Mouse (Mus musculus): ENCODE results near the gene Dnm3. TPM values are rescaled to one million over a fixed set of nuclear protein-coding genes. Genes with fewer than 3 reads are reported as not detected.

Dnm3 gene
- polyA plus RNA-seq, 1 experiment from 2014 or later = 94.2 TPM

GRCm38 (mm10) chr1:161980626-161981298, 497.1 kb downstream of the Dnm3 start:
- WGBS = 90% methylated on average over 9 of the region's 9 CpGs
- no peak for ATAC-seq (ENCODE audit: low read depth)
- Histone ChIP-seq H3K36me3 (ENCODE audit: control insufficient read depth, insufficient read depth, low read length) (no peaks in the 10 kb centered on the region), H3K27ac (ENCODE audit: low read depth, low read length) (no peak overlapping the region), H3K4me3 (ENCODE audit: low read depth, low read length) (no peak overlapping the region), H3K4me2 (ENCODE audit: low read depth, low read length) (no peak overlapping the region), H3K27me3 (ENCODE audit: control insufficient read depth, insufficient read depth, low read length) (no peaks in the 10 kb centered on the region), H3K9ac (replicated peaks; ENCODE audit: low read depth, low read length) (no peak overlapping the region), H3K4me1 (ENCODE audit: control insufficient read depth, insufficient read depth, low read length) (no peaks in the 10 kb centered on the region), H3K9me3 (ENCODE audit: control insufficient read depth, low read length) (no peaks in the 10 kb centered on the region)

DNA sequence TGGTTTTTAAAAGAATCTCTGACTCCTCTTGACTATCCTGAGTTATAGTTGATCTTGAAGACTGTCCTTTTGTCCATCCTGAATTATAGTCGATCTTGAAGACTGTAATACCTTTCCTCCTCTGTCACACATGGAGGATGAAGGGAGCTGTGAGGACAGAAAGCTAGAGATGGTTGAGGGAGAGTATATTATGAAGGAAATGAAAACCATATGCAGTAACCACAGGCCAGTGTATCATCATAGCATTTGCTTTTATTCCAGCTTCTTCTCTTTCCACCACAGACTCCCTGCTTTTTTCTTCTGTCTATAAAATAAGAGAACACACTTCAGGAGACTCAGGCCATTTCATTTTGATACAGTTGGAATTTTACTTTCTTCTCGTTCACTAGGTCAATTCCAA, 497.8 kb downstream of the Dnm3 start:
- H3K9me3 ChIP-seq (ENCODE audit: control insufficient read depth, low read length) = no peaks in the 10 kb centered on the region

DNA sequence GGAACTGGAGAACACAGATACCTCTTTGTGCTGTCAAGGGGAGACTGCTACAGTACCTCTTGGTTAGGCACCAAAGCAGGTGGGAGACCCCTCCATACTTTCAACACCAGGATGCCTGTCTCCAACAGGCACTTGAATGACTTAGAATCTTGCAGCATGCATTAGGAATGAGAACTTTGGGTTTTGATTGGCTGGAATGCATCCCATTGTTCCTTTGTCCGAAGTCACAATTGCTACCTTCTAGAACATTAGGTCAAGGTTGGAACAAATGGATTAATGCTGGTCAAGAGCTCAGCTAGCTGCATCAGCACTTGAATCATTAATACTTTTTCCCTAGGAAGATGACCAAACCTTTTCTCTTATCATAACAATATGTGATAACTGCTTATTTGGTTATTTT, 498.3 kb downstream of the Dnm3 start, which contains the start of gene 4930558K02Rik:
4930558K02Rik (minus strand) TSS at position 101 of the 400 bp plus-strand sequence.
- no peaks in the 10 kb centered on the region for H3K27me3 ChIP-seq (ENCODE audit: control insufficient read depth, insufficient read depth, low read length)
- no peak within 1 kb of the TSS for H3K4me2 ChIP-seq (ENCODE audit: low read depth, low read length)
- no peak for ATAC-seq (ENCODE audit: low read depth)
- H3K9me3 ChIP-seq (ENCODE audit: control insufficient read depth, low read length) = no peaks in the 10 kb centered on the region
- H3K4me1 ChIP-seq (ENCODE audit: control insufficient read depth, insufficient read depth, low read length) = no peaks in the 10 kb centered on the region
- H3K4me3 ChIP-seq (ENCODE audit: low read depth, low read length) = no peak within 1 kb of the TSS
- 73% methylated on average over 1 of the region's 1 CpGs for WGBS
- no peaks in the 10 kb centered on the region for H3K36me3 ChIP-seq (ENCODE audit: control insufficient read depth, insufficient read depth, low read length)
- H3K27ac ChIP-seq (ENCODE audit: low read depth, low read length) = no peak within 1 kb of the TSS
- no peak within 1 kb of the TSS for H3K9ac ChIP-seq (replicated peaks; ENCODE audit: low read depth, low read length)

More for the DNA sequence above, 497.8 kb downstream of the Dnm3 start:
- Histone ChIP-seq H3K36me3 (ENCODE audit: control insufficient read depth, insufficient read depth, low read length) (no peaks in the 10 kb centered on the region), H3K27me3 (ENCODE audit: control insufficient read depth, insufficient read depth, low read length) (no peaks in the 10 kb centered on the region), H3K4me1 (ENCODE audit: control insufficient read depth, insufficient read depth, low read length) (no peaks in the 10 kb centered on the region), H3K4me3 (ENCODE audit: low read depth, low read length) (no peak overlapping the region), H3K4me2 (ENCODE audit: low read depth, low read length) (no peak overlapping the region), H3K27ac (ENCODE audit: low read depth, low read length) (no peak overlapping the region), H3K9ac (replicated peaks; ENCODE audit: low read depth, low read length) (no peak overlapping the region)
- 89% methylated on average over 2 of the region's 2 CpGs for WGBS
- no peak for ATAC-seq (ENCODE audit: low read depth)

DNA sequence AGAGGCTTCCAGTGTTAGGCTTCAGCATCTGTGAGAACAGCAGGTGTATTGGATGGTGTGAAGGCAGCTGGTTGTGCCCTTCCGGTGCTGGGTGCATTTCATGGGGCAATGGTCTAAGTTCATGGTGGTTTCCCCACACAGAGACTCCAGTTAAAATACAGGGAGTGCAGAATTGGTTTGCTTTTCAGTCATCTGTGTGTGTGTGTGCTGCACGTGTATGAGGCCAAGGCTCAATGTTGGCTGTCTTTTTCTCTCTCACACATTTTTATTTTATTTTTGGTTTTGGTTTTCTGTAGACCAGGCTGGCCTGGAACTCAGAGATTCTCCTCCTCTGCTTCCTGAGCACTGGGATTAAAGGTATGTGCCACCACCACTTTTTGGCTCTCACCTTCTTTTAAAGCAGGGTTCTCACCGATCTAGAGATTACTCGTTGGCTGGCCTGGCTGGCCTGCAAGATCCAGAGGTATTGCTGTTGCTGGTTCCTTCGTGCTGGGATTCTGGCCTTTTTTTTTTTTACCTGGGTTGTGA, 499.6 kb downstream of the Dnm3 start:
- WGBS = 88% methylated on average over 5 of the region's 5 CpGs
- no peaks in the 10 kb centered on the region for H3K4me1 ChIP-seq (ENCODE audit: control insufficient read depth, insufficient read depth, low read length)
- no peak overlapping the region for H3K9ac ChIP-seq (replicated peaks; ENCODE audit: low read depth, low read length)
- H3K9me3 ChIP-seq (ENCODE audit: control insufficient read depth, low read length) = no peaks in the 10 kb centered on the region
- no peaks in the 10 kb centered on the region for H3K36me3 ChIP-seq (ENCODE audit: control insufficient read depth, insufficient read depth, low read length)
- no peak overlapping the region for H3K4me3 ChIP-seq (ENCODE audit: low read depth, low read length)
- no peak overlapping the region for H3K4me2 ChIP-seq (ENCODE audit: low read depth, low read length)
- H3K27me3 ChIP-seq (ENCODE audit: control insufficient read depth, insufficient read depth, low read length) = no peaks in the 10 kb centered on the region
- no peak for ATAC-seq (ENCODE audit: low read depth)
- H3K27ac ChIP-seq (ENCODE audit: low read depth, low read length) = no peak overlapping the region

- H3K4me1 ChIP-seq (ENCODE audit: control insufficient read depth, insufficient read depth, low read length) = no peaks in the 10 kb centered on the region
- H3K27ac ChIP-seq (ENCODE audit: low read depth, low read length) = no peak overlapping the region
- no peak overlapping the region for H3K9ac ChIP-seq (replicated peaks; ENCODE audit: low read depth, low read length)
- H3K36me3 ChIP-seq (ENCODE audit: control insufficient read depth, insufficient read depth, low read length) = no peaks in the 10 kb centered on the region
- no peaks in the 10 kb centered on the region for H3K9me3 ChIP-seq (ENCODE audit: control insufficient read depth, low read length)
- H3K27me3 ChIP-seq (ENCODE audit: control insufficient read depth, insufficient read depth, low read length) = no peaks in the 10 kb centered on the region
- 68% methylated on average over 4 of the region's 4 CpGs for WGBS
- no peak; the same call in 1 of the 2 replicates for ATAC-seq (ENCODE audit: low read depth)
- no peak overlapping the region for H3K4me3 ChIP-seq (ENCODE audit: low read depth, low read length)
- H3K4me2 ChIP-seq (ENCODE audit: low read depth, low read length) = no peak overlapping the region
Measured at GRCm38 (mm10) chr1:161977331-161977730, 500.5 kb downstream of the Dnm3 start.

GRCm38 (mm10) chr1:161976255-161977182, 501.3 kb downstream of the Dnm3 start:
- H3K9me3 ChIP-seq (ENCODE audit: control insufficient read depth, low read length) = no peaks in the 10 kb centered on the region
- H3K27ac ChIP-seq (ENCODE audit: low read depth, low read length) = no peak overlapping the region
- H3K9ac ChIP-seq (replicated peaks; ENCODE audit: low read depth, low read length) = no peak overlapping the region
- WGBS = 52% methylated on average over 16 of the region's 16 CpGs
- ATAC-seq (ENCODE audit: low read depth) = peak; percentile 61
- H3K4me3 ChIP-seq (ENCODE audit: low read depth, low read length) = no peak overlapping the region
- H3K4me2 ChIP-seq (ENCODE audit: low read depth, low read length) = no peak overlapping the region
- no peaks in the 10 kb centered on the region for H3K4me1 ChIP-seq (ENCODE audit: control insufficient read depth, insufficient read depth, low read length)
- H3K36me3 ChIP-seq (ENCODE audit: control insufficient read depth, insufficient read depth, low read length) = no peaks in the 10 kb centered on the region
- H3K27me3 ChIP-seq (ENCODE audit: control insufficient read depth, insufficient read depth, low read length) = no peaks in the 10 kb centered on the region

DNA sequence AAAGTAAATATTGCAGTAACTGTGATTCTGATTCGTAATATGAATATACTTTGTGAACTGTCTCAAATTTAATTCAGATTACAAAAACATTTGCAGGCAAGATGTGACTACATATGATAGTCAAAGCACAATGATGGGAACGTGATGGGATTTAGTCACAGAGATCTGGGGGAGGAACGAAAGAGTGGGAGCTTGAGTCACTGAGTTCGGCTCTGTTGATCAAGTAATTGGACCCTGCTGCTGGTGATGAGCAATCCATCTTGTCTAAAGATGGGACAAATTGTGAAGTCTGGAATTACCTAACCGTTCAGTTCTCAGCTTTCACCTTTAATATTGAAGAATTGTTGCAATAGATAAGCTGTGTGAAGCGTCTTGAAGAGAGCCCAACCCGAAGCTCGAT, 505.6 kb downstream of the Dnm3 start:
- Histone ChIP-seq H3K4me3 (ENCODE audit: low read depth, low read length) (no peak overlapping the region), H3K9ac (replicated peaks; ENCODE audit: low read depth, low read length) (no peak overlapping the region), H3K4me1 (ENCODE audit: control insufficient read depth, insufficient read depth, low read length) (peaks cover 10% of the 10 kb centered on the region), H3K27ac (ENCODE audit: low read depth, low read length) (no peak overlapping the region), H3K36me3 (ENCODE audit: control insufficient read depth, insufficient read depth, low read length) (no peaks in the 10 kb centered on the region), H3K27me3 (ENCODE audit: control insufficient read depth, insufficient read depth, low read length) (no peaks in the 10 kb centered on the region), H3K4me2 (ENCODE audit: low read depth, low read length) (no peak overlapping the region), H3K9me3 (ENCODE audit: control insufficient read depth, low read length) (no peaks in the 10 kb centered on the region)
- ATAC-seq (ENCODE audit: low read depth) = no peak
- 92% methylated on average over 8 of the region's 8 CpGs for WGBS

DNA sequence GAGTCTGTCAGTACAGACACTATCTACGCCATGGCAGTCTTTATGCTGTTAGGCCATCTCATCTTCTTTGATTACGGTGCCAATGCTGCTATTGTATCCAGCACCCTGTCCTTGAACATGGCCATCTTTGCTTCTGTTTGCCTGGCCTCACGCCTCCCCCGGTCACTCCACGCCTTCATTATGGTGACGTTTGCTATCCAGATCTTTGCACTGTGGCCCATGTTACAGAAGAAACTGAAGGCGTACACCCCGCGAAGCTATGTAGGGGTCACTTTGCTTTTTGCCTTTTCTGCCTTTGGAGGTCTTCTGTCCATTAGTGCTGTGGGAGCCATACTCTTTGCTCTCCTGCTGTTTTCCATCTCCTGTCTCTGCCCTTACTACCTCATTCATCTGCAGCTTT, 507.0 kb downstream of the Dnm3 start:
- no peaks in the 10 kb centered on the region for H3K36me3 ChIP-seq (ENCODE audit: control insufficient read depth, insufficient read depth, low read length)
- WGBS = 96% methylated on average over 9 of the region's 9 CpGs
- no peak for ATAC-seq (ENCODE audit: low read depth)

More for the DNA sequence above, 507.0 kb downstream of the Dnm3 start:
- no peak overlapping the region for H3K4me2 ChIP-seq (ENCODE audit: low read depth, low read length)
- H3K4me1 ChIP-seq (ENCODE audit: control insufficient read depth, insufficient read depth, low read length) = peaks cover 10% of the 10 kb centered on the region
- no peak overlapping the region for H3K9ac ChIP-seq (replicated peaks; ENCODE audit: low read depth, low read length)
- no peaks in the 10 kb centered on the region for H3K9me3 ChIP-seq (ENCODE audit: control insufficient read depth, low read length)
- no peak overlapping the region for H3K27ac ChIP-seq (ENCODE audit: low read depth, low read length)
- no peak overlapping the region for H3K4me3 ChIP-seq (ENCODE audit: low read depth, low read length)
- H3K27me3 ChIP-seq (ENCODE audit: control insufficient read depth, insufficient read depth, low read length) = no peaks in the 10 kb centered on the region
